Mouse (Mus musculus) kidney, embryonic 16.5 days (tissue): ENCODE results near the gene Cftr. TPM values are rescaled to one million over a fixed set of nuclear protein-coding genes. Genes with fewer than 3 reads are reported as not detected.

Experiments used
- ATAC-seq: fragments of 200-750 bp; cut with Nextera tagmentation; 2 replicates; pipeline ENCODE4 v1.8.0; 2017; ENCODE audit warnings: moderate TSS enrichment; ENCODE audit not compliant: low FRiP score, low TSS enrichment
- H3K27ac ChIP-seq: fragments of 300-500 bp; sonication (generic); 2 replicates; pipeline ENCODE4 v1.5.1; 2014; ENCODE audit warnings: low read length
- H3K27me3 ChIP-seq: fragments of 300-500 bp; sonication (generic); 2 replicates; pipeline ENCODE4 v1.6.1; 2014; ENCODE audit warnings: low read length, control low read depth, mixed read lengths; ENCODE audit not compliant: insufficient read depth
- H3K36me3 ChIP-seq: fragments of 300-500 bp; sonication (generic); 2 replicates; pipeline ENCODE4 v1.6.1; 2014; ENCODE audit warnings: low read length, control low read depth, mixed read lengths; ENCODE audit not compliant: insufficient read depth
- H3K4me1 ChIP-seq: fragments of 300-500 bp; sonication (generic); 2 replicates; pipeline ENCODE4 v1.6.1; 2014; ENCODE audit warnings: low read length, control low read depth, mixed read lengths; ENCODE audit not compliant: insufficient read depth
- H3K4me2 ChIP-seq: fragments of 300-500 bp; sonication (generic); replicated peaks from 2 replicates; pipeline ENCODE4 v1.6.1; 2014; ENCODE audit warnings: low read depth, low read length
- H3K4me3 ChIP-seq: fragments of 300-500 bp; sonication (generic); 2 replicates; pipeline ENCODE4 v1.5.1; 2014; ENCODE audit warnings: mild to moderate bottlenecking, low read length
- H3K9ac ChIP-seq: fragments of 300-500 bp; sonication (generic); replicated peaks from 2 replicates; pipeline ENCODE4 v1.6.1; 2014; ENCODE audit warnings: low read length
- H3K9me3 ChIP-seq: fragments of 300-500 bp; sonication (generic); 2 replicates; pipeline ENCODE4 v1.6.1; 2016; ENCODE audit warnings: low read length, control low read depth
- WGBS: fragments of 180-500 bp; shearing (Covaris S2); extraction: QIAGEN DNeasy Blood & Tissue Kit; methylation state at CpG from one replicate; pipeline ENCODE4 v1.1.7; 2014; 5-methylcytosine and 5-hydroxymethylcytosine counted together
- polyA plus RNA-seq: library from polyadenylated mRNA; unstranded; fragments of >200 nt; fragmentation: Nextera tagmentation; extraction: Ambion mirVana; gene quantifications from 2 replicates; pipeline ENCODE4 v1.2.1, GENCODE M21; 2015

Cftr gene
- polyA plus RNA-seq, 1 experiment from 2014 or later = 4.8 TPM

- no peaks in the 10 kb centered on the region for H3K36me3 ChIP-seq
- no peak overlapping the region for H3K27ac ChIP-seq
- no peaks in the 10 kb centered on the region for H3K27me3 ChIP-seq
- no peak for ATAC-seq
- no peaks in the 10 kb centered on the region for H3K9me3 ChIP-seq
- 61% methylated on average over 3 of the region's 3 CpGs for WGBS
- H3K4me3 ChIP-seq = no peak overlapping the region
- no peak overlapping the region for H3K9ac ChIP-seq
- H3K4me2 ChIP-seq = no peak overlapping the region
- H3K4me1 ChIP-seq = no peaks in the 10 kb centered on the region
These were observed 132.7 kb downstream of the Cftr start for GRCm38 (mm10) chr6:18303228-18303627.

- 82% methylated on average over 4 of the region's 4 CpGs for WGBS
- H3K4me1 ChIP-seq = no peaks in the 10 kb centered on the region
These were observed 134.6 kb downstream of the Cftr start for GRCm38 (mm10) chr6:18305130-18305529.

GRCm38 (mm10) chr6:18310983-18311382 lies 140.5 kb downstream of the Cftr start:
- H3K27ac ChIP-seq = no peak overlapping the region
- WGBS = 30% methylated on average over 2 of the region's 2 CpGs
- no peak for ATAC-seq

More at GRCm38 (mm10) chr6:18305130-18305529, 134.6 kb downstream of the Cftr start:
- no peaks in the 10 kb centered on the region for H3K9me3 ChIP-seq
- H3K4me3 ChIP-seq = no peak overlapping the region
- H3K36me3 ChIP-seq = no peaks in the 10 kb centered on the region
- no peak overlapping the region for H3K9ac ChIP-seq
- no peak for ATAC-seq
- no peak overlapping the region for H3K27ac ChIP-seq
- no peaks in the 10 kb centered on the region for H3K27me3 ChIP-seq
- H3K4me2 ChIP-seq = no peak overlapping the region

GRCm38 (mm10) chr6:18314365-18314943 lies 144.0 kb downstream of the Cftr start:
- peak overlapping the region; percentile 23 for H3K27ac ChIP-seq
- peak; percentile 86 for ATAC-seq

More at GRCm38 (mm10) chr6:18310983-18311382, 140.5 kb downstream of the Cftr start:
- H3K4me1 ChIP-seq = 0 out of 2 replicates have a peak, but pooled peaks cover 5% of the 10 kb centered on the region
- H3K27me3 ChIP-seq = no peaks in the 10 kb centered on the region
- no peak overlapping the region for H3K4me3 ChIP-seq
- H3K9ac ChIP-seq = no peak overlapping the region
- no peak overlapping the region for H3K4me2 ChIP-seq
- H3K36me3 ChIP-seq = no peaks in the 10 kb centered on the region
- H3K9me3 ChIP-seq = no peaks in the 10 kb centered on the region

GRCm38 (mm10) chr6:18322950-18323349 lies 152.5 kb downstream of the Cftr start:
- Histone ChIP-seq H3K4me2 (no peak overlapping the region), H3K4me3 (no peak overlapping the region), H3K27me3 (no peaks in the 10 kb centered on the region), H3K4me1 (no peaks in the 10 kb centered on the region), H3K9me3 (no peaks in the 10 kb centered on the region), H3K36me3 (no peaks in the 10 kb centered on the region), H3K27ac (no peak overlapping the region), H3K9ac (no peak overlapping the region)
- 72% methylated on average over 1 of the region's 1 CpGs for WGBS
- no peak for ATAC-seq

More at GRCm38 (mm10) chr6:18314365-18314943, 144.0 kb downstream of the Cftr start:
- 0 out of 2 replicates have a peak, but pooled peaks cover 5% of the 10 kb centered on the region for H3K4me1 ChIP-seq
- H3K4me2 ChIP-seq = no peak overlapping the region
- H3K9me3 ChIP-seq = no peaks in the 10 kb centered on the region
- H3K27me3 ChIP-seq = no peaks in the 10 kb centered on the region; the same call in 1 of the 2 replicates
- H3K9ac ChIP-seq = no peak overlapping the region
- 45% methylated on average over 3 of the region's 3 CpGs for WGBS
- H3K36me3 ChIP-seq = no peaks in the 10 kb centered on the region
- no peak overlapping the region for H3K4me3 ChIP-seq

GRCm38 (mm10) chr6:18335393-18335792 lies 164.9 kb downstream of the Cftr start:
- Histone ChIP-seq H3K9ac (no peak overlapping the region), H3K27me3 (no peaks in the 10 kb centered on the region), H3K4me2 (no peak overlapping the region), H3K4me3 (peak overlapping the region; percentile 8), H3K27ac (no peak overlapping the region; the same call in 1 of the 2 replicates), H3K36me3 (no peaks in the 10 kb centered on the region), H3K9me3 (no peaks in the 10 kb centered on the region), H3K4me1 (no peaks in the 10 kb centered on the region)
- 58% methylated on average over 3 of the region's 3 CpGs for WGBS
- ATAC-seq = peak; percentile 93

- ATAC-seq = no peak
- H3K27ac ChIP-seq = no peak overlapping the region
These were observed 167.8 kb downstream of the Cftr start for GRCm38 (mm10) chr6:18338307-18338706.

GRCm38 (mm10) chr6:18344272-18344671 lies 173.8 kb downstream of the Cftr start:
- Histone ChIP-seq H3K4me2 (no peak overlapping the region), H3K27ac (no peak overlapping the region), H3K9me3 (0 out of 2 replicates have a peak, but pooled peaks cover 4% of the 10 kb centered on the region), H3K27me3 (no peaks in the 10 kb centered on the region), H3K4me1 (no peaks in the 10 kb centered on the region), H3K4me3 (no peak overlapping the region), H3K36me3 (no peaks in the 10 kb centered on the region), H3K9ac (no peak overlapping the region)
- peak; percentile 91 for ATAC-seq
- 43% methylated on average over 2 of the region's 2 CpGs for WGBS

More at GRCm38 (mm10) chr6:18338307-18338706, 167.8 kb downstream of the Cftr start:
- H3K4me3 ChIP-seq = no peak overlapping the region
- H3K36me3 ChIP-seq = no peaks in the 10 kb centered on the region
- H3K9ac ChIP-seq = no peak overlapping the region
- no peaks in the 10 kb centered on the region for H3K9me3 ChIP-seq
- no peaks in the 10 kb centered on the region for H3K27me3 ChIP-seq
- H3K4me2 ChIP-seq = no peak overlapping the region
- no peaks in the 10 kb centered on the region for H3K4me1 ChIP-seq

- peaks cover 5% of the 10 kb centered on the region; the same call in 1 of the 2 replicates for H3K4me1 ChIP-seq
- no peak overlapping the region for H3K9ac ChIP-seq
- 0 out of 2 replicates have a peak, but pooled peaks cover 4% of the 10 kb centered on the region for H3K9me3 ChIP-seq
- no peaks in the 10 kb centered on the region for H3K27me3 ChIP-seq
- no peaks in the 10 kb centered on the region for H3K36me3 ChIP-seq
- peak; percentile 84; the same call in 1 of the 2 replicates for ATAC-seq
- H3K4me2 ChIP-seq = no peak overlapping the region
- H3K4me3 ChIP-seq = no peak overlapping the region
- no peak overlapping the region for H3K27ac ChIP-seq
- 31% methylated on average over 3 of the region's 3 CpGs for WGBS
These were observed 178.8 kb downstream of the Cftr start for GRCm38 (mm10) chr6:18349153-18349858.

GRCm38 (mm10) chr6:18360154-18360553 lies 189.7 kb downstream of the Cftr start:
- no peaks in the 10 kb centered on the region for H3K27me3 ChIP-seq
- no peak for ATAC-seq

More at GRCm38 (mm10) chr6:18360154-18360553, 189.7 kb downstream of the Cftr start:
- WGBS = 64% methylated on average over 1 of the region's 1 CpGs
- Histone ChIP-seq H3K4me2 (no peak overlapping the region), H3K4me1 (no peaks in the 10 kb centered on the region), H3K36me3 (no peaks in the 10 kb centered on the region), H3K4me3 (no peak overlapping the region), H3K9ac (no peak overlapping the region), H3K9me3 (no peaks in the 10 kb centered on the region), H3K27ac (no peak overlapping the region)
